Mouse (Mus musculus): ENCODE measurements around the gene Golph3. TPM values are rescaled to one million over a fixed set of nuclear protein-coding genes. Genes with fewer than 3 reads are reported as not detected.

The Golph3 gene
- polyA plus RNA-seq, 1 experiment from 2014 or later = 84.7 TPM

DNA sequence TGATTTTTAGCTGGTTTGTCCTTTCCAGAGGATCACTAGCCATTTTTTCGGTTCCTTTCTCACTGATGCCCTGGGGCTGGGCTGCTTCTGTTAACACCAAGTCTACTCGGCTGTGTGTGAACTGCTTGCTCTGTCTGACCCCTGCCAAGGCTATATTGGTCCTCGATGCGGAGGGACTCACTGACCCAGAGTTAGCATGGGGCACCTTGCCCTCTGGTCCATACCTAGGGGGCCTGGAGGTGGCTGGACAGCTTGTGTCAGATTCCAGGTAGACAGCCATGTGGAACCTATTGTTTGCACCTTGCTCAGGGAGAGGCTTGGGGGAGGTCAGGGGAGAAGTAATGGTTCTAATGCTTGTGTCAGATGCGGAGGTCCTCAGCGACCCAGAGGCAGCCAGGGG is 52.7 kb downstream of the Golph3 start:
- Histone ChIP-seq H3K27ac (ENCODE audit: low read length) (peak overlapping the region; percentile 65), H3K4me2 (replicated peaks; ENCODE audit: low read depth, low read length) (no peak overlapping the region), H3K9ac (replicated peaks; ENCODE audit: low read length) (no peak overlapping the region), H3K36me3 (ENCODE audit: insufficient read depth, low read length) (peaks cover 3% of the 10 kb centered on the region), H3K9me3 (ENCODE audit: low read length) (no peaks in the 10 kb centered on the region), H3K27me3 (ENCODE audit: insufficient read depth, low read length) (no peaks in the 10 kb centered on the region), H3K4me1 (ENCODE audit: insufficient read depth, low read length) (peaks cover 36% of the 10 kb centered on the region), H3K4me3 (ENCODE audit: low read length) (no peak overlapping the region)
- ATAC-seq (ENCODE audit: low FRiP score, low TSS enrichment) = peak; percentile 83
- WGBS = 49% methylated on average over 6 of the region's 6 CpGs

DNA sequence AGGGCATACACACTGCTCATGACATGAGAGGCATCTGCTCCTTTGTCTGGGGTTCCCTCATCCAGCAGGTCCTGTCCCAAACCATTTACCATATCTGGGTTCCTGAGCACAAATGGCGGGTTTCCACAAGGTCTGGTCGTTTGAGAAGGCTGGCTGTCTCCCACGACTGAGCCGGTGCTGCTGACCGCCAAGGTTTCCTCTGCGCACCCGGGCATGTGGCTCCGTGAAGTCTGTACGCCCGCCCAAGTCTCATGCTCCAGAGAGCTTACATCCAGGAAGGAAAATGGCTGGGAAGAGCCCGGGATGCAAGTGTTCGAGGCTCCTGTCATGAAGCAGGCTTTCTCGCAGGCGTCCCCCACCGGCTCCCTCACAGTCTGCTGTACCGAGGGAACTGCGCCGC is 53.7 kb downstream of the Golph3 start:
- no peaks in the 10 kb centered on the region for H3K9me3 ChIP-seq (ENCODE audit: low read length)
- H3K4me3 ChIP-seq (ENCODE audit: low read length) = no peak overlapping the region
- 66% methylated on average over 18 of the region's 18 CpGs for WGBS
- H3K36me3 ChIP-seq (ENCODE audit: insufficient read depth, low read length) = peaks cover 3% of the 10 kb centered on the region
- H3K27ac ChIP-seq (ENCODE audit: low read length) = peak overlapping the region; percentile 31
- no peak for ATAC-seq (ENCODE audit: low FRiP score, low TSS enrichment)
- peak overlapping the region; percentile 49 for H3K4me2 ChIP-seq (replicated peaks; ENCODE audit: low read depth, low read length)
- no peaks in the 10 kb centered on the region for H3K27me3 ChIP-seq (ENCODE audit: insufficient read depth, low read length)
- peaks cover 36% of the 10 kb centered on the region for H3K4me1 ChIP-seq (ENCODE audit: insufficient read depth, low read length)
- peak overlapping the region; percentile 31; the same call in 1 of the 2 replicates for H3K9ac ChIP-seq (replicated peaks; ENCODE audit: low read length)

DNA sequence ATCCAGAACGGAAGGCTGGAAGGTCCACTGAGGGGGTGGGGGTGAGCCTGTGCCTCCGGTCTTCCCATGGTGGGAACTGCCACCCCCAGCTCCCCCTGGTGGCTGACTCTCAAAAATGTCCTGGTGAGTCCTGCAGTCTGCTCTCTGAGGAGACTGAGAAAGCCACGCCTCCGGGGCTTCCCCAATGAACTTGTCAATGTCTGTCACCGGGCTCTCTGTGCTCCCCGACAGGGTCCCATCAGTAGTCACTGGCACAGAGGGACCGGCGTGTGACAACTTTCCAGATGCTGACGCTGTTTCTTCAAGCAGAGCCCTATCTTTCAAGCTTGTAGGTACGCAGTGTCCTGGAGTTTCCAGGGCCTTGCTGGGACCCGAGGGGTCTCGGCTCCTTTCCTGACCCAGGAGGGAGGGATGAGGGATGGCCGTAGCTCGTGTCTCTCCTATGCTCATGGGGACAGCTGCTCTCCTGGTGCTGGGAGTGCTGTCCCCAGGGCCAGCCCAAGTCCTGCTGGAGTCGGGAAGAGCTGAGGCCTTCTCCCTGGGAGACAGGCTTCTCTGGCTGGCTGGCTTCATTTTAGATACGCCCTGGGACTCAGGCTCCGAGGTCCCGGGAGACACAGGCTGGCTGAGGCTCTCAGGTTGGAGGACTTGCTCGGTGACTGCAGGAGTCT is 54.5 kb downstream of the Golph3 start:
- H3K4me1 ChIP-seq (ENCODE audit: insufficient read depth, low read length) = peaks cover 36% of the 10 kb centered on the region
- H3K27me3 ChIP-seq (ENCODE audit: insufficient read depth, low read length) = no peaks in the 10 kb centered on the region
- H3K9ac ChIP-seq (replicated peaks; ENCODE audit: low read length) = peak overlapping the region; percentile 31
- peak overlapping the region; percentile 28 for H3K4me3 ChIP-seq (ENCODE audit: low read length)
- H3K36me3 ChIP-seq (ENCODE audit: insufficient read depth, low read length) = peaks cover 5% of the 10 kb centered on the region
- 8% methylated on average over 19 of the region's 19 CpGs for WGBS
- no peaks in the 10 kb centered on the region for H3K9me3 ChIP-seq (ENCODE audit: low read length)
- ATAC-seq (ENCODE audit: low FRiP score, low TSS enrichment) = peak; percentile 66
- peak overlapping the region; percentile 49 for H3K4me2 ChIP-seq (replicated peaks; ENCODE audit: low read depth, low read length)
- H3K27ac ChIP-seq (ENCODE audit: low read length) = 0 out of 2 replicates have a peak overlapping the region, but pooled peaks have one; percentile 4

DNA sequence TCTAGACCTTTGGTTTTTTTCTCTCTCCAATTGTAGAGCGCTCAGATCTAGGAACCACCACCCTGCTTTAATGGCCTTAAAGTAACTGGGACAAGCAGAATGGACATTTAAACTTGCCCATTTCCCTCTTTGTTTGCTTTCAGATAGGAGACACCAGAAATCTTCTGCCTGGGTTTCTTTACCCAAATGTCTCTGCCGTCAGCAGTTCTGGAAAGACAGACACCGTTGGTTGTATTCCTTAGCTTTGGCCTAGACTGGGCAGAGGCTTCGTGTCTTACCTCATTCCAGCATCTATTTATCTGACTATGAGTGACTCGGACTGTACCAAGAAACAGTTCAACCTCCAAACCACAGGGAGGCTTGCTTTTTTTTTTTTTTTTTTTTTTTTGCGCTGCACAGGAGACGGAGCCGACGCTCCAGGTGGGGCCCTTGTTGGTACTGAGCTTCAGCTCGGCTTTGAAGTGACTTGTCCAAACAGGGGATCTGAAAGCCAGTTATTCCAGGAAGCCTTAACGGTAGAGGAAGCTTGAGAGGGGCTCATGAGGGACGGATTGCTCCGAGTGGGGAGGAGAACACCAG is 55.3 kb downstream of the Golph3 start:
- Histone ChIP-seq H3K4me2 (replicated peaks; ENCODE audit: low read depth, low read length) (no peak overlapping the region), H3K36me3 (ENCODE audit: insufficient read depth, low read length) (peaks cover 7% of the 10 kb centered on the region), H3K27me3 (ENCODE audit: insufficient read depth, low read length) (no peaks in the 10 kb centered on the region), H3K4me3 (ENCODE audit: low read length) (no peak overlapping the region), H3K4me1 (ENCODE audit: insufficient read depth, low read length) (peaks cover 32% of the 10 kb centered on the region), H3K27ac (ENCODE audit: low read length) (no peak overlapping the region), H3K9me3 (ENCODE audit: low read length) (no peaks in the 10 kb centered on the region), H3K9ac (replicated peaks; ENCODE audit: low read length) (no peak overlapping the region)
- no peak for ATAC-seq (ENCODE audit: low FRiP score, low TSS enrichment)
- 53% methylated on average over 13 of the region's 13 CpGs for WGBS

DNA sequence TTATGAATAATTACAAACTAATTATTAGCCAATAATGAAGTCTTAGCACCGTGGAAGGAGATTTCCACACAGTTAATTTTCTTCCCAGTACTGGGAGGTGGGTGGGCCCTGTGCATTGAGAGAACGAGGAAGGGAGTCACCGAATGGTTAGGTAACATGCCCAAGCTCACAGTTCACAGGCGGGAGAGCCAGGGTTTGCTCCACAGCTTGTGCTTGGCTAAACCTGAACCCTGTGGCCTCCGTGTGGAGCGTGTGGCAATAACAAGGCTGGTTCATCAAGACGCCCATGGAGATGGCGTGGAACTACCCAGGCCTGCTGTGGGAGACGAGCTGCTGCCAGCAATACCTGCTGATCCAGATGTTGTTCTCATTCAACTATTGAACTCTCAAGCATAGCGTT is 56.5 kb downstream of the Golph3 start:
- Histone ChIP-seq H3K27ac (ENCODE audit: low read length) (no peak overlapping the region), H3K9me3 (ENCODE audit: low read length) (no peaks in the 10 kb centered on the region), H3K4me1 (ENCODE audit: insufficient read depth, low read length) (peaks cover 30% of the 10 kb centered on the region), H3K4me2 (replicated peaks; ENCODE audit: low read depth, low read length) (no peak overlapping the region), H3K36me3 (ENCODE audit: insufficient read depth, low read length) (peaks cover 12% of the 10 kb centered on the region), H3K27me3 (ENCODE audit: insufficient read depth, low read length) (no peaks in the 10 kb centered on the region), H3K4me3 (ENCODE audit: low read length) (no peak overlapping the region), H3K9ac (replicated peaks; ENCODE audit: low read length) (no peak overlapping the region)
- WGBS = 65% methylated on average over 10 of the region's 10 CpGs
- ATAC-seq (ENCODE audit: low FRiP score, low TSS enrichment) = no peak

DNA sequence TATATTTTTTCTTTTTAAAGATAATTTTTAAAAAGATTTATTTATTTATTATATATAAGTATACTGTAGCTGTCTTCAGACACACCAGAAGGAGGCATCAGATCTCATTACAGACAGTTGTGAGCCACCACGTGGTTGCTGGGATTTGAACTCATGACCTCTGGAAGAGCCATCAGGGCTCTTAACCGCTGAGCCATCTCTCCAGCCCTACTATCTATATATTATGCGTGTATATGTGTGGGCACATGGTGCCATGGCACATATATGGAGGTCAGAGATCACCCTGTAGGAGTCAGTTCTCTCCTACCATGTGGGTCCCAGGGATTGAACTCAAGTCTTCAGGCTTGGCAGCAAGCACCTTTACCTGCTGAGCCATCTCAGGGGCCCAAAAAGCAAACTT is 58.8 kb downstream of the Golph3 start:
- no peaks in the 10 kb centered on the region for H3K9me3 ChIP-seq (ENCODE audit: low read length)
- H3K9ac ChIP-seq (replicated peaks; ENCODE audit: low read length) = no peak overlapping the region
- no peak overlapping the region for H3K4me3 ChIP-seq (ENCODE audit: low read length)
- no peak for ATAC-seq (ENCODE audit: low FRiP score, low TSS enrichment)
- H3K27me3 ChIP-seq (ENCODE audit: insufficient read depth, low read length) = no peaks in the 10 kb centered on the region
- H3K4me2 ChIP-seq (replicated peaks; ENCODE audit: low read depth, low read length) = no peak overlapping the region
- H3K36me3 ChIP-seq (ENCODE audit: insufficient read depth, low read length) = peaks cover 8% of the 10 kb centered on the region; the same call in 1 of the 2 replicates
- whole genome bisulfite sequencing = 94% methylated on average over 3 of the region's 3 CpGs
- H3K27ac ChIP-seq (ENCODE audit: low read length) = no peak overlapping the region
- peaks cover 9% of the 10 kb centered on the region for H3K4me1 ChIP-seq (ENCODE audit: insufficient read depth, low read length)

DNA sequence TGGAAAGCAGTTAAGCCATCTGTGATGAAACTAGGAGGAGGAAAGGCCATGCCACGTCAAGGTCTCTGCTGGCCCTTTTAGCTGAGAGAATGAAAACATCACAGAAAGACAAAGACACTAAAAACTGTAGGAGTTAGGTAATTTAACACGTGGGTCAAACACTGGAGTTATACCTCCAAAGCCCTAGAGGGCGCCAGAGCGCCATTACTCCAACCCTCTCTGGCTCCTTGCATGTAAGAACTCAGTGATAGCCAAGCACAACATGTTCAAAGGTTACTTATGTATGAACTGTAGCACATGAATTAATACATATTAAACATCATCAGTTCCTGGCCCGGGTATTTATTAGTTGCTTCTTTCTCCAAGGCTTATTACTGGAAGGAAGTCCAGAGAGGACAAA is 59.3 kb downstream of the Golph3 start:
- ATAC-seq (ENCODE audit: low FRiP score, low TSS enrichment) = no peak
- H3K4me3 ChIP-seq (ENCODE audit: low read length) = no peak overlapping the region
- no peaks in the 10 kb centered on the region for H3K27me3 ChIP-seq (ENCODE audit: insufficient read depth, low read length)
- no peak overlapping the region for H3K4me2 ChIP-seq (replicated peaks; ENCODE audit: low read depth, low read length)
- H3K27ac ChIP-seq (ENCODE audit: low read length) = no peak overlapping the region
- no peaks in the 10 kb centered on the region for H3K9me3 ChIP-seq (ENCODE audit: low read length)
- WGBS = 56% methylated on average over 5 of the region's 5 CpGs
- peaks cover 8% of the 10 kb centered on the region; the same call in 1 of the 2 replicates for H3K36me3 ChIP-seq (ENCODE audit: insufficient read depth, low read length)
- no peak overlapping the region for H3K9ac ChIP-seq (replicated peaks; ENCODE audit: low read length)
- H3K4me1 ChIP-seq (ENCODE audit: insufficient read depth, low read length) = peaks cover 6% of the 10 kb centered on the region

DNA sequence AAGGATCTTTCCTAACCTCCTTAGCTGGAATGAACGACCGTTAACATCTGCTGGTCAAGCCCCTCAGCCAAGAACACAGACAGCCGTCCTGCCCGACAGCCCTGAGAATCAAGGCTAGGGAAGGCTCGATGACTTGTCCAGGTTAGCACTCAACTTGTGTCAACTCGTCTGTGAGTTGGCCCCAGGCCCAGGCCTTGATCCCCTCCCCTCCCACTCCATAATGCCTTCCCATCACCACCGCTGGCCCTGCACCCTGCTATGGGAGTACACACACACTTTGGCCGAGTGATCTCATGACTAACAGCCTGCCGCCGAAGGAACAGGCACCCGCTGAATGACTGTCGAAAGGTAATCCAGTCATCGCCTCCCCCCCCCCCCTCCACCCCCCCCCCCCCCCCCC is 63.4 kb downstream of the Golph3 start:
- no peak overlapping the region for H3K27ac ChIP-seq (ENCODE audit: low read length)
- no peak overlapping the region for H3K9ac ChIP-seq (replicated peaks; ENCODE audit: low read length)
- H3K9me3 ChIP-seq (ENCODE audit: low read length) = no peaks in the 10 kb centered on the region
- H3K36me3 ChIP-seq (ENCODE audit: insufficient read depth, low read length) = peaks cover 13% of the 10 kb centered on the region
- H3K4me3 ChIP-seq (ENCODE audit: low read length) = no peak overlapping the region
- ATAC-seq (ENCODE audit: low FRiP score, low TSS enrichment) = no peak; the same call in 1 of the 2 replicates
- 53% methylated on average over 12 of the region's 13 CpGs for WGBS
- no peaks in the 10 kb centered on the region for H3K4me1 ChIP-seq (ENCODE audit: insufficient read depth, low read length)
- H3K27me3 ChIP-seq (ENCODE audit: insufficient read depth, low read length) = no peaks in the 10 kb centered on the region
- no peak overlapping the region for H3K4me2 ChIP-seq (replicated peaks; ENCODE audit: low read depth, low read length)

DNA sequence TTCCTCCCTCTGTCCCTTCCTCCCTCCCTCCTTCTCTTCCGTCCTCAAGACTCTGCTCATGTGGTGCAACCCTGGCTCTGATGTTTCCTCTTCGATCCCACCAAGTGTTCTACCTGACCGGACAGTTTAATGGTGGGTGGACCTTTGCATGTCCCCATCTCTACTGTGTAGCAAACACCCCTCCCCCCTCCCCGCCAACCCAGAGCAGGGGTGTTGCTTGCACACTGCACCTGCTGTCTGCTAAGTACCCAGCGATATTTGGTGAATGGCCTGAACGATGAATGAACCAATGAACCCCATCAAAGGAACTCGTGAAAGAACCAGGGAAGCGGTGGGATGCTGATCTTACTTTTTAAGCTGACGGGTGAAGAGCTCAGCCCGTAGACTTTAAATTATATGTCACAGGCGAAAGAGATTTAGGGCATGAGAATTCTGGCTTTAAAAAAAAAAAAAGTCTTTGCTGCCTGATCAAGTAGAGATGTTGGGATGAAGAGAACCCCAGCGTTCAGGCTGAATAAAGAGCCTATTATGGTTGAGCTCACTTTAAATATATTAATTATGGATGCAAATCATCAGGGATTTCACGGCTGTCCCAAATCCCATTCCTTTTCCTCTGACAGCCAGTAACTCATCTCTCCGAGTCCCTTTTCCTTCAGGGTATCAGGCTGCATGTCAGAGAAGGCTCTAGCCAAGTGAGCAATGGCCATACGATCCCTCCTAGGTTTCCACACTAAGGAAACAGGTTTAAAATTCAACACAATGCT is 67.7 kb downstream of the Golph3 start:
- H3K4me3 ChIP-seq (ENCODE audit: low read length) = no peak overlapping the region
- ATAC-seq (ENCODE audit: low FRiP score, low TSS enrichment) = no peak; the same call in 1 of the 2 replicates
- H3K9me3 ChIP-seq (ENCODE audit: low read length) = no peaks in the 10 kb centered on the region
- WGBS = 62% methylated on average over 15 of the region's 15 CpGs
- H3K27me3 ChIP-seq (ENCODE audit: insufficient read depth, low read length) = no peaks in the 10 kb centered on the region
- no peak overlapping the region for H3K4me2 ChIP-seq (replicated peaks; ENCODE audit: low read depth, low read length)
- H3K4me1 ChIP-seq (ENCODE audit: insufficient read depth, low read length) = no peaks in the 10 kb centered on the region
- no peak overlapping the region for H3K27ac ChIP-seq (ENCODE audit: low read length)
- H3K36me3 ChIP-seq (ENCODE audit: insufficient read depth, low read length) = peaks cover 4% of the 10 kb centered on the region
- H3K9ac ChIP-seq (replicated peaks; ENCODE audit: low read length) = no peak overlapping the region

DNA sequence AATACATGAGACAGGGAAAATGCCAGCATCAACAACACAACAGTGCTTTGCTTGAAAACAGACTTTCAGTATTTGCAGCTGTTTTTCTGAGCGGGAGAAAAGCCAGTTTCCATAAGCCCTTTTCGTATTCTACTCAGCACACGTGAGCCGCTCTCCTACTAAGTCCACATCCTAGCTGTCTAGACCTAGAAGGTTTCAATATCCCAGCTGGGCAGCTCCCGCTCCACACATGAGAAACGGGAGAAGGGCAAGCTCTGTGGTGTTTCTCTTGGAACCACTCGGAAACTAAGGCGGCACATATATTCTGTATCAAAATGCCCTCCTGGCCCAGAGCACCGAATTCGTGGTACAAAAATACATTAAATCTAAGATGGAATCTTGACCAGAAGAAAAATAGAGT is 73.5 kb downstream of the Golph3 start:
- no peak; the same call in 1 of the 2 replicates for ATAC-seq (ENCODE audit: low FRiP score, low TSS enrichment)
- Histone ChIP-seq H3K4me3 (ENCODE audit: low read length) (no peak overlapping the region), H3K36me3 (ENCODE audit: insufficient read depth, low read length) (0 out of 2 replicates have a peak, but pooled peaks cover 4% of the 10 kb centered on the region), H3K9ac (replicated peaks; ENCODE audit: low read length) (no peak overlapping the region), H3K9me3 (ENCODE audit: low read length) (no peaks in the 10 kb centered on the region), H3K27me3 (ENCODE audit: insufficient read depth, low read length) (no peaks in the 10 kb centered on the region), H3K4me2 (replicated peaks; ENCODE audit: low read depth, low read length) (no peak overlapping the region), H3K4me1 (ENCODE audit: insufficient read depth, low read length) (no peaks in the 10 kb centered on the region), H3K27ac (ENCODE audit: low read length) (no peak overlapping the region)
- 66% methylated on average over 10 of the region's 10 CpGs for WGBS

Measured in kidney, embryonic 16.5 days (tissue).